Mouse (Mus musculus): ENCODE measurements around the gene Polr2e.

- TF ChIP-seq CTCF (IDR thresholded peaks at IDR 0.05; ENCODE audit: low read depth, low read length): no peak
- no peak for TF ChIP-seq POLR2A (IDR thresholded peaks at IDR 0.05; ENCODE audit: borderline replicate concordance, low read depth, low read length)
Observed at GRCm38 (mm10) chr10:80052374-80052764, 12.8 kb upstream of the Polr2e start.
